Mouse (Mus musculus) thymus, postnatal 25 days (tissue): ENCODE measurements around the gene Anxa5.

ENCODE experiments used
- DNase-seq: peaks from one replicate; pipeline ENCODE4 v3.0.0; 2022

The Anxa5 gene

DNA sequence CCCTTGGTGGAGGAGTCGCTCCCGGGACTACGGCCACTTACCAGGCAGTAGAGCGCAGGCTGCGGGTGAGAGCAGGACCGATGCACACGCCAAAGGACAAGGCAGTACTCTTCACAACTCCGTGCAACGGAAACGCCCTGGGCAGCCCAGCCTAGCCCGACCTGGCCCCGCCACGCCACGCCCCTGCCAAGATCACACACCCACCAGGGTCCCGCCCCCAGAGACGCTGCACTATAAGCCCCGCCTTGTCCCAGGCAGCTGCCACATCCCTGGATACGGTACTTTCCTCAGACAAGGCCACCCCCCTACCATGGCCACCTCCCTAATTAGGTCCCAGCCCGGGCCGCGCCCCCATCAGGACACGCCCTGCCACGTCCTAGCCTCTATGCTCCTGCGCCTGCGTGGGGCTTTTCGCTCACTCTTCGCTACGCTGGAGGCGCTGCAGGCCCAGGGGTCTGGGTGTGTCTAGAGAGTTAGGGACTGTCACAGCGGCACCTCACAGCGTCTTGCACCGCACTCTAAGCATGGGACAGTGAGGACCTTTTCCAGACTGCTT is at the start of gene Anxa5, which contains the start of gene 1810062G17Rik:
Gene Anxa5 (minus strand): TSS at position 363 of the 556 bp plus-strand sequence.
Gene 1810062G17Rik (plus strand): TSS at position 406 of the 556 bp plus-strand sequence.
- DNase-seq, result peak; percentile 94

DNA sequence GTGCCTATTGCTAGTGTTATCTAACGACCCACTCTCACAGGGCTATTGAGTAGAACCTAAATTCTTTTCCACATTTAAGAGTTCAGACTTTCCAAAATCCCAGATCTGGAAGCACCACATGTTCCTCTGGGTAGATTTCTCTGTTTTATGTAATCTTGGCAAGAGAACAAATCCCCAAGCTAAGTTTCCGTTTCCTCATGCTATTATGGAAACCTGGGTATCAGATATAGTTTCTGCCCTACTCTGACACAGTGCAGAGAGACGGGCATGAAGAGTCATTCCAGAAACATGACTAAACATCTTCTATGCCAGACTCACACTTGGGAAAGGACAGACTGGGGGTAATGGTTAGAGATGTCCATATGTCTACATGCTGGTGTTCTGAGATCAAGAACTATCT is 48.8 kb upstream of the Anxa5 start:
- DNase-seq, result no peak

DNA sequence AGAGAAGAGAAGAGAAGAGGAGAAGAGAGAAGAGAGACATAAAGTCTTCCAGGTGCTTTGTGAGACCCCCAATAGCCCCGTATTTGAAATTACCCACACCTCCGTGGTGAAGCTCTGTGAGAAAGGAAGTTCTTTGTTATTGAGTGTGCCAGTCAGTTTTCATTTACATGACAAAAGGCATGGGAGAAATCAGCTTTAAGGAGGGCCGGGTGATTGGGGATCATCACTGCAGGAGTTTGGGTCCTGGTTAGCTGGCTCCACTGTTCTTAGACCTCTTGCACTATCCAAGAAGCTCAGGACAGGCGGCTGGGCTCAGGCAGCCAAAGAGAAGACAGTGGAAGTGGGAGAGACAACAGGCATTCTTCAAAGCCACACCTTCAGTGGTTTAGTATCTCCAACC is 46.4 kb upstream of the Anxa5 start:
- no peak for DNase-seq

DNA sequence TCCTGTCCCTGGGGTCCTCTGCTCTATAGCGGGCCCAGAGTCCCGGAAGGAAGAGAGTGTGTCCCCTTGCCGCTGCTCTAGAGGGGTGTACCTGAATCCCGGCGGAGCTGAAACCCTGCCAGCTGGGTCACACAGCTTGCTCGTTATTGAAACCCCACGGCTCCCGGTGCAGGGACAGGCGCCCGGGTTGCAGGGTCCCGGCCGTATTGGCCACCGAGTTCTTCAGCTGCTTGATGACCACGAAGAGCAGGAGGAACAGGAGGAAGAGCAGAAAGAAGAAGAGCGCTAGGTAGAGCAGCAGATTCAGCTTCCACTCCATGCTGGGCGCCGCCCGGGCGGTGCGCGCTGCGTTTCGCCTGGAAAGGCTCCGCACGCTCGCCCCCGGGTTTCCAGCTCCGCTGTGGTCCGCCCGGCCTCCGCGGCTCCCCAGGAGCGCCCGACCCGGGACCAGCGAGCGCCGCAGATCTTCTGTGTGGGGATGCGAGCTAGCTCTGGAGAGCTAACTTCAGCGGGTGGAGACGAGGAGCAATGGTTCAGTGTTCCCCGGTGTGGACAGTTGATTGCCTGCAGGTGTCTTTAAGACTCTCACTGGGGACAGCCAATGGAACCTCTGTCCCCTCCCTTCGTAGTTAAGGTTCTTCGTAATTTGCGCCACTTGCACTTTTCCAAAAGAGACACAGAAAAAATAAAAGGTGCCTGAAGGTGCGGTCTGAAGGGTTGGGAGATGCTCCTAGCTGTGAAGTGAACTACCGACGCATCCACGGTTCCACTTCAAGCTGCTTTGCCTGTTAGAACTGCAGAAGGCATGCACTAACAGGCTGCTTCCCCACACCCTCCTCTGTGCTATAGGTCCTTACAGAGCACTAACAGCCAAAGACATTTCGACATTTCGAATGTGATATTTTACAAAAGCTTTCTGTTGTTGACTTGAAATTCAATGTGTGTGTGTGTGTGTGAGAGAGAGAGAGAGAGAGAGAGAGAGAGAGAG is 45.7 kb upstream of the Anxa5 start, which contains the start of gene Gm11549:
Gene Gm11549 (minus strand): TSS at position 741 of the 988 bp plus-strand sequence.
- DNase-seq, result no peak

DNA sequence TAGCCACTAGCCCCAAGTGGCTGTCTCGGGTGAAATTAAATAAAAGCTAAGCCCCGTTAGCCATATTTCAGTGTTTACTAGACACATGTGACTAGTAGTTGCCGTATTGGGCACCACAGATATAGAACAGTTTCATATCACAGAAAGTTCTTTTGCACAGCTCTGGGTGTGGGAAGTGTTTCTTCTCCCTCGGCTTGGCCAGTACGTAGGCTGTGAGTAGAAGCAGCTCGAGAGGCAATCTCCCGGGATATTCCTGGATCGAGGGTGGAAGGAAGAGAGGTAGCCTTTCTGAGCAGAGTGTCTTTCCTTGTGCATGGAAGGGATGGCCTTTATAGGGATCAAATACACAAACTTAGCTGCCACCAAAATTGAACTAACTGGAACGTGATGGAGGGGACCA is 40.5 kb upstream of the Anxa5 start:
- no peak for DNase-seq

DNA sequence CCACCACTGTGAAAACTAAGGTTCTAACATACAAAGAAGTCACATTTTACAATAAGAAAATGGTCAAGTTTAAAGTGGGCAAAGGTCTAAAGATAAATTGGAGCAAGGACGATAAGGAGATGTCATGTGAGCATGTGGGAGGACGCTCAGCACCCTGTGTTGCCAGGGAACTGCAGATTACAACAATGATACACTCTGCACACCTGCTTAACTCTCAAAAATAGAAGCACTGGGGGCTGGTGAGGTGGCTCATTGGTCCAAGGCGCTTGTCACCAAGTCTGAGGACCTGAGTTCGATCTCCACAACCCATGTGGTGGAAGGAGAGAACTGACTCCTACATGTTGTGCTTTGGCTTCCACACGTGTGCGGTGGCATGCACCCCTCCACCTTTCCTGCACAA is 35.8 kb upstream of the Anxa5 start:
- no peak for DNase-seq

DNA sequence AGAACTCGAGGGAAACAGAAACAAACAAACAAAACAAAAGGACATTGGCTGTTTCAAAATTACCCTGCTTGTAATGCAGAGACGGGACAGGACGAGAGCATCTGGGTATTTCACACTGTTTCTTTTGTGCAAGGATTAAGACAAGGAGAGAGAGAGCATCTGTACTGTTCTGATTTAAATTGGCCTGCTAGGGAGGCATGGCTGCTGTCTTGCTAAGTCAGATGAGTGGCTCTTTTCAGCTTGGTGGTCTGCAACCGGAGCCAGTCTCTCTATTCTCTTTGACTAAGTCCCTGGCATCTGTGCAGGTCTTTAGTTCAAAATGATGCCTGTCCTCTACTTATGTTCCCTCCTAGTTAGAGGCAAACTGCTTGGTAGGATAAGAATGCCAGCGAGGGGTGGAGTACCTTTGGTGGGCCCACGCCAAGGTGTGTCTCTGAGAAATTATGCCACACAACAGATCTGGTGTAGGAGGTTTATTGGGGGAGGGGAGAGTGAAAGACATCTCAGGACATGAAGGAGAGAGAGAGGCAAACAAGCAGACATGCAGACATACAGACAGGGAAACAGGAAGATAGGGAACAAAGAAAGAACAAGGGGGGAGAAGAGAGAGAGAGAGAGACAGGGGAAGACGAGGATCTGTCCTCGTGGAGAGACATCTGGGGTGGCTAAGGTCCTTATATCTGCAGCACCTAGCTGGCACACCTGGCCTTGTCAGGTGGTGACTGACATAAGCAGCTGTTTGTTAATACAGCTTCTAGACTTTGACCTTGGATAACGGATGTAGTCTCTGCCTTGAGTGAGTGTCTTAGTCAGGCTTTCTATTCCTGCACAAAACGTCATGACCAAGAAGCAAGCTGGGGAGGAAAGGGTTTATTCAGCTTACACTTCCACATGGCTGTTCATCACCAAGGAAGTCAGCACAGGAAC is 30.4 kb upstream of the Anxa5 start:
- DNase-seq, result no peak

DNA sequence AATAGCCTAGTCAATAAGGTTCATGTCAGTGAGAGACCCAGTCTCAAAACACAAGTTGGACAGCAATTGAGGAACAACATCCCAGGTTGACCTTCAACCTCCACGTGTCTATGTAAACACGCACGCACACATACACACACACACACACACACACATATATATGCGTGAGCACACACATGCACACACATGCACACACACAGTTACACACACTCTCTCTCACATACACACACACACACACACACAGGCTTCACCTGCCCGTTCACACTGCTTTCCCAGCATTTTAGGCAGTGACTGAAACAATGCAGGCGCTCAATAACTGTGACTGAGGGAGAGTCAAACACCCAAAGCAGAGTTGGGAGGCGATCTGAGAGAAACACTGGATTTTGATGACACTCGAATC is 29.6 kb upstream of the Anxa5 start:
- no peak for DNase-seq

DNA sequence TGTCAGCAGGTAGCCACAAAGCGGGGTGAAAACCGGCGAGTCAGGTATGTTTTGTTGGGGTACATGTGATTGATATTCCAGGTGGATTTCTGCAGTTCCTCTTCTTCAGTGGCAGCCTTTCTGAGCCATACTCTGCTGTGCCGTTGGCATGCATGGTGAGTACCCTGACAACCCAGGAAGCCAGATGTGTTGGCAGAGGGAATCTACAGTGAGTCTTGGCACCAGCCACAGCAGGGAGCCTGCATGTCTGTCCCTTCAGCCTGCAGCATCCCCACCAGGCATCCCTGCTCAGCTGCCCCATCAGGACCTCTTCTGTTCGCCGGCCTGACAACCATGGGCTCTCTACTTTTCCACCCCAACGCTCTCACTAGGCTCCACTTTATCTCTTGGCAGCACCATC is 25.9 kb upstream of the Anxa5 start:
- no peak for DNase-seq

DNA sequence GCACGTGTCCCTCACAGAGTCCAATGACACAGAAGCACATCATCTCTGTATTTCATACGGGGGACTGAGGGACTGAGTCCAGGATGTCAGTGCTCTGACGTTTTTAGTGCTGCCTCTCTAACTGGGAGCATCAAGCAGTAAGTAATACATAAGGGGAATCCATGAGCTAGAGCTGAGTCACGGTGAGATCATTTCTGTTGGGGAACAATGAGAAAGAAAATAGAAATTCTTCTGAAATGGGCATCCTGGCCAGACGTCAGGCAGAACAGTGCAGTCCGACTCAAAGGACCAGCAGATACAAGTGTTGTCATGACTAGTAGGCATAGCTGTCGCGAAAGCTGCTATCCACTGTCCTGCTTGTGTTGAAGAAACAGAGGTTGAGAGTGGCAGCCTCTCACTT is 25.3 kb upstream of the Anxa5 start:
- no peak for DNase-seq

DNA sequence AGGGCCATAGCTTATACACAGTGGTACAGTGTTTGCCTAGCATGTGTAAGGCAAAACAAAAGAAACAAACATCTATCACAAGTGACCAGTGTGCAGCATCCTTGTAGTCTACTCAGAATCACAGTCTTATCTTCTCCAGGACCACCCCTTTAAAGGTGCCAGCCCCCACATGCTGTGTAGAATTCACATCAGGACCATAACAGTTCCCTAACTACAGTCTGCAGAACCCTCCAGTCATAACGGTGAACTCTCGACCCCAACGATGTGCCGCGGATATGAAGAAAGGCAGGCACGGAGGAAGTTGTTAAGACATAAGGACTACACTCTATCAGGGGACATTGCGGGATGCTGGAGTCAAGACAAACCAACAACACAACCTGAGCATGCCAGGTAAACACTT is 23.7 kb upstream of the Anxa5 start:
- no peak for DNase-seq

DNA sequence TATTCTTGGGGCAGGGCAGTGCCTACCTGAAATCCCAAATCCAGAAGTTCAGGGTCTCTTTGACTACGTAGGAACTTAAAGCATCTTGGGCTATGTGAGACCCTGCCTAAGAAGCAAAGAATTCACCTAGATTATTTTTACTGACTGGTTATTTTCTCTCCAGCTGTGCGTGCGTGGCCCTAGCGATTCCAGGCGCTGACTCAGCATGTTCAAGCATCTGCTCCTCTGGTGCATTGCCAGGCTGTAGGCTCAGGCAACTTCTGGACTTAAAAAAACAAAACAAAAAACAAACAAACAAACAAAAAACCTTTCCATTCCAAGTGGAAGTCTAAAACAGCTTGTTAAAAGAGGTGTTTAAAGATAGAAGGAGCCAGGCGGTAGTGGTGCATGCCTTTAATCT is 22.5 kb upstream of the Anxa5 start:
- DNase-seq, result no peak

DNA sequence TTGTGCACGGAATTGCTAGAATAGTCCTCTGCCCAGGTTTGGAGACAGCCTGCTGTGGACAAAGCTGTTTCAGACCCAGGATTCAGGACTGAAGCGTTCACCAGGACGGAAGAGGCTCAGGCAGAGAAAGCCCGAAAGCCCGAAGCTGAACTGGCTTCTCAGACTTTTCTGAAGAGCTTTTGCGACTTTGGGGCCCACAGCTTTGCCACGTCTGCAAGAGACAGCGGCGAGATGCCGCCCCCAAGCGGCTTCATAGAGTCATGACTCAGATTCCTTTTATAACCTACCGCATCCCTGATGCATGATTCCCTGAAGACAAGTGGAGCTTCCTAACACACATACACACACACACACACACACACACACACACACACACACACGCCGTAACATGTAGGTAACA is 21.1 kb upstream of the Anxa5 start:
- DNase-seq, result peak; percentile 50

DNA sequence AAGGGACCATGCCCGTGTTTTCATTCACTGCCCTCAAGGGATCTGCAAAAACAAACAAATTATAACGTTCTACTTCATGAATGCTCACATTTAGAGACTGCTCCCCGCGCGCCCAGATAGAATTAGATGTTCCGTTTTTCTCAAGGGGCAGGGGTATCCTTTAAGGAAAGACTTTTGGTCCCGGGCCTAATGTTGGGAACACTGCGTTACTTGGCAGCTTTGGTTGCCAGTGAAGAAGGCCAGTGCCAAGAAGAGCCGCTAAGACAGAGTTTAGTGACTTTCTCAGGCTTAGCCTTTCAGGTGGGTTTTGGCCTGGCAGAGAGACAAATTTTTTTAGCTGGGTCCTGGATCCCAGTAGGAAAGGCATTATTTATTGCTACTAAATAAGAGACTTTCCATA is 20.6 kb upstream of the Anxa5 start:
- no peak for DNase-seq

DNA sequence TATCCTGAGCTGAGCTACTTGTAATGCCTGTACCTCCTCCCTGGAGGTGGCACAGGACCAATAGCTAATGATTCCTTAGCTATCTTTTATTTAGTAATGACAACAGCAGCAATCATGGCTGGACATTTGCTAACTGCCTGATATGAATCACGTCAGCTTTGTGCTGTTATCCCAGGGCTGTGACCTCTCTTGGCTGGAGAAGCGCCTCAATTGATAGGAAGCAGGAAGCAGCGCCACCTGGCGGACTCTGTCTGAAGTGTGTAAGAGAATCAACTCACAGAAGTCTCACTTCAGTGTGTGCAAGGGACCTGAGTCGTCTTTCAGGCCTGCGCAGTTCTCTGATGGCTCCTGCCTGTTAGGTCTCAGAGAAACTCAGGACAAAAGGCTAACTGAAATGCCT is 19.7 kb upstream of the Anxa5 start:
- peak; percentile 77 for DNase-seq

DNA sequence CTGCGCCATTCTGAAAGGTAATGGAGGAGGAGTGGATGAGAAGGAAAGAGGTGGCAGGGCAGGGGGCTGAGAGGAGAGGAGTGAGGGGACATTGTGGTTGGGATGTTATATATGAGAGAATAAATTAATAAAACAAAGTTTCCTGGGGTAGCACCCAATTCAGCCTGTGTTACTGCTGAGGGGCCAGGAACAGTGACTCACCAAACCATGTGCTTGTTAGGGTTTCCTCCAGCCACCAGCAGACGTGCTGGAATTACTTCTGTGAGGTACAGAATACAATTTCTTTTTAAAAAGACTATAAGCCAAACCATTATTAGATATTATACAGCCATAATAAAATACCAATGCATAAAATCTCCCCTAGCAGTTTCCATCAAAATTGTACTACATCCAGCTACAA is 18.9 kb upstream of the Anxa5 start:
- no peak for DNase-seq

DNA sequence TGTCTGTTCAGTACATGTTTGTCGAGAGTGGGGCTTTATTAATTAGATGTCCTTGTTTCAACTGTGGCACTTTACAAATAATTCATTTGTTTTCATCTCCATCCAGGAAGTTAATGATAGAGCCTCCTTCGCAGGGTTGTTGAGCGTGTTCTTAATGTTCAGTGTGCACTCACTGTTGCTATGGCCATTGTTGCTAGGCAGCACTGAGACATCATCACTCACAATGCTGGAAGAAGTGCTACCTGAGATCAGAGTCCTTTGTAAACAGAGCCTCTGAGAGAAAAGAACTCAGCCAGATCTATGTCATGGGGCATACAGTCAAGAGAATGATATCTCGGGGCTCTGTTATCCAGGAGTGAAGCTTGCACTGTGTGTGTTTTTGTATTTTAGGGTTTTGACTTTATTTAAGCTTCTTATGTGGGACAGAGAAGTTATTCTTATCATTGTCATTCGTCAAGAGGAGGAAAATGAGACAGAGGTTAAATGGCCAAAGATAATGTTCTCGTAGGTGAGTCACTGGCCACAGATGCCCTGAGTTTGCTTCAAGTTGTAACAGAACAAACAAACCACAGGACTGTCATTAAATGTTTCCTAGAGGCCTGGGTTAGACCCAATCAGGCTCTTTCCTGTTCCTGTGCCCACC is 18.1 kb upstream of the Anxa5 start:
- no peak for DNase-seq

DNA sequence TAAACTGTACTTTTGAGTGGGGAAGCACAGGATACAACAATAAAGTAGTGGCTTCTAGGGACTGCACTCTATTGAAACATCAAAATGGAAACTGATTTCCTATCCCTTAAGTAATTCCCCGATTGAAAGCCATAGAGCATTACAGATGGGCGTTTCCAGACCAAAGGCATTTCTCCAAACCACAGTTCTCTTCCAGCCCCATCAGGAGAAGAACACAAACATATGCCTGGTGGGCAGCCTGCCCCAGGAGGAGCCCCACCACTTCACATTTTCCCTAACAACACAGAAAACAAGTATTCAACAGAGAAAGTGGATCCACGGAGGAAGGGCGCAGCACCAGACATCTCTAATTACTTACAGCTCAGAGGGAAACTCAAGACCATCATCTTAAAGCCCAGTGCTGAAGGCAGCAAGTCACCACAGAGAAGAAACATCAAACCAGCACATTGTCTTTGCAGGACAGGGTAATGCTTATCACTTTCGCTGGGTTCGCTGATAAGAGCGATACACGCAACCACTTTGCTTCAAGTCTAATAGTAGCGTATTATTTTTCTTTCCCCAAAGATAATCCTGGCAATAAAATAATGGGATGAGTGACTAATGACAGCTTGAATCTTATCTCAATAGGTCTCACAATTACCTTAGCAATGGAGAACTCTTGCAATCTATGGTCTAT is 17.2 kb upstream of the Anxa5 start:
- DNase-seq, result no peak

DNA sequence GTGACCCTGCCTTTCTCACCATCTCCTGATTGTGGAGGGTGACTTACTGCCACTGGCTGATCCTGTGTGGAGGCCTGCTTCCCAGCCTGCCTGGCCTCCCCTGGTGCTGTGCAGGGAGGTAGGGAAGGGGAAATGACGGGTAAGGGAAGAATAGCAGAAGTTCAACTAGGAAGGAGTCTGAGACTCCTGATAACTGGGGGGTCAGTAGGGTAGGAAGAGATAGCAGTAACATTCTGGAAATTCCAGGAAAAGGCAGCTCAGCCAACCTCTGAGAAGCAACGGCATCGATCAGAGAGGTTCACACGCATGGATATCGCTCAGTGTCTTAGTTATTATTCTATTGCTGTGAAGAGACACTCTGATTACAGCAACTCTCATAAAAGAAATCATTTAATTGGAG is 15.8 kb upstream of the Anxa5 start:
- no peak for DNase-seq

DNA sequence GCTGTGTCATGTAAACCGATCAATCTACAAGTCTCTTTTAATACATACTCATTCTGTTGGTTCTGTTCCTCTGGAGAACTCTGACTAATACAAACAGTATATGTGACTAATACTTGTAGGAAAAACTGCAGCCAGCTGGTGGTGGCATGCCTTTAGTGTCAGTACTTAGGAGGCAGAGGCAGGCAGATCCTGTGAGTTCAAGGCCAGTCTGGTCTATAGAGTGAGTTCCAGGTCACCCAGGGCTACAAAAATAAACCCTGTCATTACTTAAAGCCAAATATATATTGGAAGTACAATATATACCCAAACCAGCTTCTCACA is 13.9 kb upstream of the Anxa5 start:
- DNase-seq, result no peak

DNA sequence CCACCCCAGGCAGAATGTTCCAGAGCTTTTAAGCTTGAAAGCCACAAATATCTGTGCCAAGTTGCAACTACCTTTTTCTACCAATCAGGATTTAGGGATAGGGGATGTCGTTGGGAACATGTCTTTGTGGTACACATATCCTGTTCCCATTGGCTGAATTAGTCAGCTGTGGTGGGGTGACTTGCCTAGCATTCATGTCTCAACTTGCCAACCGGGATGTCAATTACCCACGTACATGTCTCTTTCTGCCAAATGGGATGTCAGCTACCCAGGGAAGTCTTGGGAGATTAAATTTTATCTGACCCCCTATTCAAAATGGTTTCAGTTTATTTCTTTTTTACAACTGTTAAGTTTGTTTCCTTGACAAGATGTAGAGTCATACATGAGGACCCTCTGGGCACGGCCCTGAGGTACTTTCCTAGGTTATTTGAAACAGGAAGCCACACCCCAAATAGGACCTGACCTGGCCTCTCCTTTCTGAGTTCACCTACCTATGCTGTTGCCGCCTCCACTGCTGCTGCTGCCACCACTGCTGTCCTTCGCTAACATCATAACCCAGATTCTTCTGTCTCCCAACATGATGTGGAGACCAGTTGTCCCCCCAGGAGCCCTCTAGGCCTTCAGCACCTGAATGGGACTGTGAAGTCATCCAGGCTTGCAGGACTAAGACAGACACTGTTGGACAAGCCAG is 13.3 kb upstream of the Anxa5 start:
- DNase-seq, result no peak

DNA sequence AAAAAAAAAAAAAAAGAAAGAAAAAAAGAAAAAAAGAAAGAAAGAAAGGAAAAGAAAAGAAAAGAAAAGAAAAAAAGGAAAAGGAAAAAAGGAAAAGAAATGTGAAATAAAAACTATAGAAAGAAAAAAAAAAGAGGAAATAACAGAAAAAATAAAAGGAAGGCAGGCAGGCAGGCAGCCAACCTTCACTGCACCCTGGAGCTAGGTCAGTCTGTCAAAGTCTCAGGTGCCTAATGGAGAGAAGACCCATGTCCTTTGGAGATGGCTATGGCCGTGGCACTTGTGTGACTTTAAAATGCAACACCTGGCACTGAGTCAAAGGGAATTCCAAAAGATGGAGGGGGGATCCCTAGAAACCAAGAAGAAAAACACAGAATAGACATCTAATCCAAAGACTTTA is 12.7 kb upstream of the Anxa5 start:
- no peak for DNase-seq
